Mouse (Mus musculus): ENCODE results near the gene Olfr1148.

The Olfr1148 gene

GRCm38 (mm10) chr2:87830233-87830632 lies at the start of gene Olfr1148:
Gene Olfr1148 (plus strand): TSS chr2:87830533.
- DNase-seq (ENCODE audit: low spot score in 2 of 2), result no peak

GRCm38 (mm10) chr2:87800292-87800691 lies 30.0 kb upstream of the Olfr1148 start, which contains the start of gene Olfr1143:
Gene Olfr1143 (plus strand): TSS chr2:87800592.
- no peak for DNase-seq (ENCODE audit: low spot score in 2 of 2)

DNA sequence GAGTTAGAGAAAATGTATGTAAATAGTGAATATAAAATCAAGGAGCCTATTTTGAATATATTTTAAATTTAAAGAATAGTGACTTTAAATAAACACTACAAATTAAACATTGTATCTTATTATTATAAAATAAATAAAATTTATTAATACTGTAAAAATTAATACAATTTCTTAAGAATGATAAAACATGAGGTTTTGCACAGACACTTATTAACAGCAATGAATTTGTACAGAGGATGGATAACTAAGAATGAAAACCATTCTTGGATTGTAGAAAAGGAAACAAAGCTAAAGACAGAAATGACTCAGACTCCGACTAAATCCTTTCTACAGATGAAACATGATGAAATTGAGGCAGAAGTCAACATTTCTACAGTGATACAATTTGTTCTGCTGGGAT lies 20.8 kb upstream of the Olfr1148 start, which contains the start of gene Olfr1145:
Gene Olfr1145, plus strand, starts transcription at position 301 of the 400 bp plus-strand sequence.
- DNase-seq (ENCODE audit: low spot score in 2 of 2), result no peak

GRCm38 (mm10) chr2:87843693-87844092 lies 13.4 kb downstream of the Olfr1148 start, which contains the start of gene Olfr1150-ps1:
Gene Olfr1150-ps1 (plus strand): TSS chr2:87843993.
- DNase-seq (ENCODE audit: low spot score in 2 of 2), result no peak

DNA sequence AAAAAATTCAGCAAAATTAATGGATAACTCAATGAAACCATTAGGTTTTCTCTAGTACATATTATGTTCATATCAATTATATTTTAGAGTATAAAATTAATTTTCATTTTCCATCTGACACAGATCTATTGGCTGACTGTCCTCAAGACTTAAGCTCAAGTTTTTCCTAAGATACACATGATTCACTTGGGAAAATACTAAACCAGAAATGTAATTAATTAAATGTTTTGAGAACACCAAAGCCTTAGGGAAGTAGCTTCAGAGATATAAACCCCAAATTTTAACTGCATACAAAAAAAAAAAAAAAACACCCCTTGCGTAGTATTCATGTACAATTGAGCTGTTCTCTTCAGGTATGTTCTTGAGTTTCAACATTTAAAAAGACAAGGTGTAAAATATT lies 25.2 kb downstream of the Olfr1148 start, which contains the start of gene Olfr1151:
Gene Olfr1151, plus strand, starts transcription at position 301 of the 400 bp plus-strand sequence.
- DNase-seq (ENCODE audit: low spot score in 2 of 2), result no peak

GRCm38 (mm10) chr2:87866192-87866591 lies 35.9 kb downstream of the Olfr1148 start, which contains the start of gene Olfr1152:
Gene Olfr1152 (plus strand): TSS chr2:87866492.
- DNase-seq (ENCODE audit: low spot score in 2 of 2), result no peak

All from frontal cortex, postnatal 36 days (tissue).